Mouse (Mus musculus) retina, embryonic 14.5 days (tissue): ENCODE results near the gene Ly6g5c.

Experiments used
- DNase-seq: peaks from one replicate; pipeline ENCODE4 v3.0.0-alpha.2; 2015; ENCODE audit warnings: low spot score

The Ly6g5c gene

DNA sequence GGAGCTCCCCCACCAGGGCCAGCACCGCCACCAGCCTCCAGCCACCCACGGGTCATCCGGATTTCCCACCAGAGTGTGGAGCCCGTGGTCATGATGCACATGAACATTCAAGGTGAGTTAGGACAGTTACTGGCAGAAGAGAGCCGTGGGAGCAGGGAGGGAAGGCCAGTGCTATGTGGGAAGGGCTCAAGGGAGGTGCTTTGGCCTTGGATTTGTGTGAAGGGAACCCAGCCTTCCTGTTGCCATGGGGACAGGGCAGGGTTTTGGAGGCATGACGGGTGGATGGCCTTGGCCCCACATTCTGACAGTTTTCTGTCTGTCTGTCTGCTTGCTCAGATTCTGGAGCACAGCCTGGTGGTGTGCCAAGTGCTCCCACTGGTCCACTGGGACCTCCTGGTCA lies 33.9 kb downstream of the Ly6g5c start:
- DNase-seq: no peak

DNA sequence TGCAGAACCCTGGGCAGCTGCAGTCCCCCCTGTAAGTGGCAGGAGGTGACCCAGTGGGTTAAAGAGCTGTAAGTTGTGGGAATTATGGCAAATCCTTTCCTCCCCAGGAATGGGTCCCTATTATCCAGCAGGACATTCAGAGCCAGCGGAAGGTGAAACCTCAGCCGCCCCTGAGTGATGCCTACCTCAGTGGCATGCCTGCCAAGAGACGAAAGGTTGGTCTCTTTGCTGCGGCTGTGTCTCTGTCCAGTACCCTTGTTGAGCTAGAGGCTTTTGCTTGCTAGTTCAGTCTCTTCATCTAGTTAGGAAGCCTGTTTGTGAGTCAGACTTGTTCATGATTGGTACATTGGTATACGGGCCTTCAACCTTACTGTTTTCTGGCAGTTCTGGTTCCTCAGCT lies 38.1 kb downstream of the Ly6g5c start:
- DNase-seq: no peak

DNA sequence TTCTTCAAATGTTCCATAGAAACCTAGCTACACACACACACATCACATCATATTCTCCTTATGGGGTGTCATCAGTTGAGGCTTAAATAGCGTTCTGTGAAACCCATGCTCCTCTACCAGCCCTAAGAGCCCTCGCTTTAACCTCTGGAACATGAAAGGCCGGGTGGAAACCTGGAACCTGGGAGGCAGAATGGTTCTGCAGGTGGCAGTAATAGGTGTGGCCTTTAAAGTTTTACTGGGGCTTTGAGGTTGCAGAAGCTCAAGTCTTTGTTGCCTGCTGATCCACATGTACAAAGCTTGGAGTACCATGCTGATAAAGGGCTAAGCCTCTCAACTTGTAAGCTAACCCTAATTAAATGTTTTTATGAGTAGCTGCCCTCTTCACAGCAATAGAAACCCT lies 39.3 kb downstream of the Ly6g5c start:
- no peak for DNase-seq

DNA sequence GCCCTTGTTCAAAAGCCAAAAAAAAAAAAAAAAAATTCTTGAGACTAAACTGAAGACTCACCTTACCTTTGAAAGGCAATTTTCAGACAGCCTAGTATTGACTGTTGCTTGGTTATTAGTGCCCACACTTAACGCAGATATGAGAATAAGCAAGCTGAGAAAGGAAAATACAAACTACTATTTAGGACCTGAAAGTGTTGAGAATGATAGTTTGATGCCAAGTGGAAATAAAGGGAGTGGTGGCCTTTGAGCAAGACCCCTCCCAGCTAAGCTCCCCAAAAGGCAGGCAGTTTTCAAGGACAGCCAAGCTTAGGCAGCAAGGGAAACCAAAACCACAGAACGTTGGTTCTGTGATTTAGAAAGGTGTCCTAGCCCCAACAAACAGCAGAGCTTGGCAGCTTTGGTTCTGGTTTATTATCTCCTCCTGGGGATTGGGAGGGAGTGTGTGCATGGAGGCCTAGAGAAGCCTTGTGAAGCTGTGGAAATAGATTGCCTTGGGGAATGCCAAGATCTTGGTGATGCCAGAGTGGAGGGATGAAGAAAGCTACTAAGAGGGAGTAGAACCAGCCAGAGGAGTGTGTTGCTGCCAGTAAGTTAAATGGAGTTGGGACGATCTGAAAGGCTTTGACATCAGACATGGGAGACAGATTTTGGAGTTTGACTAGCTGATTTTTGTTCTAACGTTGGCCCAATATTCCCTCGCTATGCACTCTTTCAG lies 40.0 kb downstream of the Ly6g5c start:
- DNase-seq: peak; percentile 13

GRCm38 (mm10) chr17:35152121-35152520 lies 44.0 kb downstream of the Ly6g5c start:
- DNase-seq: no peak

- no peak for DNase-seq
Measured at GRCm38 (mm10) chr17:35153077-35153476, 45.0 kb downstream of the Ly6g5c start.

DNA sequence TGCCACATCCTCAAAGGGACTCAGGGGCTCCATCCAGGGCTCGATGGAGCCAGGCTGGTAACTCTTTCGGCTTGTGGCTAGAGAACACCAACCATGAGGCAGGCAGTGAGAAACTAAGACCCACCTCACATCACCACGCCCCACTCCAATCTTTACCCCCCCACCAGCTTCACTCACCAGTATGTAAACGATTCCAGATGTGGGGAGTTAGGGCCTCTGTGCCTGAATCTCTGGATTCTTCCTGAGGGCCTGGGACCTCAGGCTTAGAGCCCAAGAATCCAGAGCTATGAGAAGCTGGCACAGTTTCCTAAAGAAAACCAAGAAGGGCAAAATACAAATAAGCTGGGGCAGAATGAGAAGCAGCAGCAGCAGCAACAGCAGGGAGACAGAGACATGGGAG lies 45.9 kb downstream of the Ly6g5c start:
- no peak for DNase-seq

- no peak for DNase-seq
Measured at GRCm38 (mm10) chr17:35154616-35155015, 46.5 kb downstream of the Ly6g5c start.

- DNase-seq: no peak
Measured at GRCm38 (mm10) chr17:35155451-35155850, 47.4 kb downstream of the Ly6g5c start.

GRCm38 (mm10) chr17:35156461-35157200 lies 48.6 kb downstream of the Ly6g5c start:
- DNase-seq: no peak

GRCm38 (mm10) chr17:35157254-35157653 lies 49.2 kb downstream of the Ly6g5c start:
- no peak for DNase-seq

DNA sequence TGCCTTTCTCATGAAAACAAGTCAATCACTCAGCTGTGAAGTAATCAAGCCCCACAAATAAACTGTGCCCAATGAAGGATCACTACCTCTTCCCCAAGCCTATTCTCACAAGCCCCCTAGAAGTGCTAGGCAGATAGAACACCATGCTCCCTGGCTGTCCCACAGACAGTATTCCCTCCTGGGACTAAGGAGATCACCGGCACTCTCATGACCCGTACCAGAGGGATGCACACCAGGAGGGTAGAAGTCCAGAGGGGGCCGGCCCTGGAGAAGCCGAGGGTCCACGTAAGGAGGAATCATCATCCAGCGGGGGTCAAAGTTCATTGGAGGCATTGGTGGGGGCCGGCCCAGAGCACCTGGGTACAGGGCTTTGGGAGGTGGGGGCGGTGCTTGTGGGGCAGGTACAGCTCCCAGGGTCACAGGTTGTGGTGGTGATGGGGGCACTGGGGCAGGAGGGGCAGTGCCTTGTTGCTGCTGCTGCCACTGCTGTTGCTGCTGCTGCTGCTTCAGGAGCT lies 49.6 kb downstream of the Ly6g5c start:
- DNase-seq: no peak

GRCm38 (mm10) chr17:35158850-35159593 lies 50.9 kb downstream of the Ly6g5c start:
- DNase-seq: no peak

DNA sequence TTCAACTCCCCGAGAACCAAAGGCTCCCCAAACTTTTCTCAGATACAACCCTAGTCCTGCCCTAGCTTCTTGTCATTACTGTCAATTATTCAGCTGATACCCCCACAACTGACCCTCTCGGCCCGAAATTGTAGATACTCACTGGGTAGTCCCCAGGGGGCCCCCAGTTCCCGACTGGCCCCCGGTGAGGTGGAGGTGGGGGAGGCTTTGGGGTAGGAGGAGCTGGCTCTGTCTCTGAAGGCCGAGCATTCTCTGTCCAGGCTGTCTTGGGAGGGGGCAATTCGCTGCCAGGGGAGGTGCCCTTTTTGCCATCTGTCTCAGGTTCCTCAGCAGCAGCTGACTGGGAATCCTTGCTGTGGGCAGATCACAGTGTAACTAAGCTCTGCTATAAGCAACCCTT lies 51.6 kb downstream of the Ly6g5c start:
- no peak for DNase-seq

DNA sequence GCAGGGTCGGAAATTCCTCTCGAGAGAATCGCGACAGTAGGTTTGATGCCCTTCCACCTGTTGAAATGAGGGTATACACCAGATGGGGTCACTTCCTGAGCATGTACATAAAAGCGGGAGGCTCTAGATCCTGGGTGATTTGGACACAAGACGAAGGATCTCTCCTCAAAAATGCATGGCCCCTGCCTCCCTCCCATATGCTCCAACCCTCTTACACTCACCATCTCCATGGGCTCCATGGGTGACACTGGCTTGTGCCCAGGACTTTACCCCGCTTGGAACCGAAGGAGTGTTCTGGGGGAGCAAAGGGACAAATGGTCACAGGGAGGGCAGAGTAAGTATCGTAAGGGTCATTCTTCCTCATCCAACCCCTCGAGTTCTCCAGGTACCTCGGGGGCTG lies 53.3 kb downstream of the Ly6g5c start:
- no peak for DNase-seq
